In genomic region chr17:83990421-83991365, GRCm38 (mm10) we compare ENCODE assay signal across 7 mouse cellular contexts.
DNase-seq lines count a peak whose midpoint lies in the region; ATAC-seq lines count a peak whose summit lies in the region.

No protein-coding gene starts in this region.

- WGBS in heart, embryonic 14.5 days, result 59% methylated on average over 13 of the region's 13 CpGs

- no peaks in the 10 kb centered on the region for H3K9me3 ChIP-seq in heart, embryonic 14.5 days (ENCODE audit: control insufficient read depth, low read length)

- peaks cover 36 to 39% of the 10 kb centered on the region in 2 experiments for H3K4me1 ChIP-seq in heart, embryonic 14.5 days (ENCODE audit: control insufficient read depth in 2 of 2, insufficient read depth in 2 of 2, low read length in 2 of 2)

- no peak overlapping the region for H3K4me2 ChIP-seq in heart, embryonic 14.5 days (ENCODE audit: low read length)

- H3K4me3 ChIP-seq in heart, embryonic 14.5 days (ENCODE audit: control insufficient read depth in 1 of 2, insufficient read depth in 1 of 2, low read depth in 1 of 2, low read length in 2 of 2), result no peak overlapping the region

- no peak overlapping the region for H3K9ac ChIP-seq in heart, embryonic 14.5 days (ENCODE audit: low read length)

- peak; percentile 49 for DNase-seq in T-cell, adult 2 months (ENCODE audit: low spot score)
- DNase-seq in embryo, embryonic 11 days, result peak; percentile 89
- peak; percentile 72 to 78 for DNase-seq in kidney, postnatal 36 days
- DNase-seq in layer of hippocampus, adult 9-10 months (ENCODE audit: low spot score), result no peak
- no peak for DNase-seq in cerebellum, adult 9-11 months

- peak; percentile 54 for ATAC-seq in heart, embryonic 14.5 days (ENCODE audit: insufficient number of reproducible peaks, insufficient read depth, low FRiP score, low read depth)
- peak; percentile 78 for ATAC-seq in megakaryocyte progenitor cell, adult 5-6 weeks (replicated peaks; ENCODE audit: poor library complexity)

- no peaks in the 10 kb centered on the region for H3K27me3 ChIP-seq in heart, embryonic 14.5 days (ENCODE audit: control insufficient read depth, insufficient read depth, low read length)

- H3K36me3 ChIP-seq in heart, embryonic 14.5 days (ENCODE audit: control insufficient read depth, insufficient read depth, low read length), result no peaks in the 10 kb centered on the region

- peak overlapping the region; percentile 70 to 74 for H3K27ac ChIP-seq in heart, embryonic 14.5 days (replicated peaks in 1 of 2; ENCODE audit: control insufficient read depth in 1 of 2, insufficient read depth in 1 of 2, low read depth in 2 of 2, low read length in 2 of 2)

Comparison
In these comparisons a context has a peak if more than half of its experiments do, and no peak if none do; other contexts are left out.
1. DNase-seq: peak in T-cell, adult 2 months (single experiment), embryo, embryonic 11 days (single experiment) and kidney, postnatal 36 days (2 of 2); none in layer of hippocampus, adult 9-10 months (single experiment) and cerebellum, adult 9-11 months (single experiment).